Mouse (Mus musculus) layer of hippocampus, adult 8-10 months (tissue): ENCODE results near the gene Gm11938. TPM values are rescaled to one million over a fixed set of nuclear protein-coding genes. Genes with fewer than 3 reads are reported as not detected.

ENCODE experiments used
- DNase-seq, 2 experiments: peaks; one replicate each; pipeline ENCODE4 v3.0.0; 2022; ENCODE audit warnings: low spot score in 2 of 2
- total RNA-seq, 4 experiments: library from RNA; stranded (reverse); gene quantifications; 2 replicates each; pipeline ENCODE4 v1.2.4; 2022

Gene Gm11938
- total RNA-seq, 4 experiments from 2014 or later = not detected

- DNase-seq = peak; percentile 24 to 65
Observed at GRCm38 (mm10) chr11:99574106-99574505, 29.0 kb downstream of the Gm11938 start.

GRCm38 (mm10) chr11:99573164-99573563 lies 29.9 kb downstream of the Gm11938 start:
- no peak for DNase-seq

GRCm38 (mm10) chr11:99566530-99566929 lies 36.6 kb downstream of the Gm11938 start, which contains the start of gene Krtap3-1:
Gene Krtap3-1 (minus strand): TSS chr11:99566630.
- DNase-seq = no peak

- DNase-seq = no peak
Observed at GRCm38 (mm10) chr11:99562580-99562979, 40.5 kb downstream of the Gm11938 start.

GRCm38 (mm10) chr11:99559366-99559765 lies 43.7 kb downstream of the Gm11938 start, which contains the start of gene Gm11939:
Gene Gm11939 (minus strand): TSS chr11:99559466.
- no peak for DNase-seq

- DNase-seq = no peak
Observed at GRCm38 (mm10) chr11:99557976-99558745, 44.9 kb downstream of the Gm11938 start.

GRCm38 (mm10) chr11:99556753-99557152 lies 46.4 kb downstream of the Gm11938 start, which contains the start of gene Krtap3-2:
Gene Krtap3-2 (minus strand): TSS chr11:99556853.
- no peak for DNase-seq

- DNase-seq = no peak
Observed at GRCm38 (mm10) chr11:99556195-99556594, 46.9 kb downstream of the Gm11938 start.

Other genes starting within 250 kb of the Gm11938 start
- under 1 TPM in 2 of 4 experiments, not detected in 2; 0.38 to 0.52 TPM for gene Krt28, start 228.4 kb downstream of the Gm11938 start, total RNA-seq
- gene Krt10, start 213.9 kb downstream of the Gm11938 start, total RNA-seq = 10 to 100 TPM; 10.4 to 12.6 (median 11.0) TPM
- gene Krt12, start 181.0 kb downstream of the Gm11938 start, total RNA-seq = 1 to 10 TPM in 3 of 4 experiments, under 1 TPM in 1; 0.85 to 1.7 (median 1.5) TPM
- not detected for gene Krt20, start 165.2 kb downstream of the Gm11938 start, total RNA-seq
- gene Krt23, start 110.2 kb downstream of the Gm11938 start, total RNA-seq = not detected
- gene Krt39, start 82.0 kb downstream of the Gm11938 start, total RNA-seq = not detected
- gene Krt40, start 60.1 kb downstream of the Gm11938 start, total RNA-seq = not detected
- not detected for gene Krtap3-3, start 52.4 kb downstream of the Gm11938 start, total RNA-seq
- not detected for gene Krtap3-2, start 46.5 kb downstream of the Gm11938 start, total RNA-seq
- not detected for gene Gm11939, start 43.8 kb downstream of the Gm11938 start, total RNA-seq
- gene Krtap3-1, start 36.7 kb downstream of the Gm11938 start, total RNA-seq = not detected
- not detected for gene Krtap1-5, start 22.3 kb downstream of the Gm11938 start, total RNA-seq
- not detected for gene Krtap1-4, start 19.7 kb downstream of the Gm11938 start, total RNA-seq
- gene Krtap1-3, start 12.0 kb downstream of the Gm11938 start, total RNA-seq = not detected
- gene Krtap9-3, start 5.2 kb downstream of the Gm11938 start, total RNA-seq = not detected
- not detected for gene Gm11937, start 6.9 kb upstream of the Gm11938 start, total RNA-seq
- not detected for gene Krtap2-4, start 11.5 kb upstream of the Gm11938 start, total RNA-seq
- not detected for gene Gm11562, start 17.1 kb upstream of the Gm11938 start, total RNA-seq
- gene Krtap4-1, start 24.9 kb upstream of the Gm11938 start, total RNA-seq = not detected
- gene Krtap4-2, start 31.8 kb upstream of the Gm11938 start, total RNA-seq = not detected
- gene Krtap4-7, start 40.8 kb upstream of the Gm11938 start, total RNA-seq = not detected
- not detected for gene Gm11555, start 46.9 kb upstream of the Gm11938 start, total RNA-seq
- gene Gm11563, start 55.7 kb upstream of the Gm11938 start, total RNA-seq = not detected
- gene Krtap4-6, start 62.7 kb upstream of the Gm11938 start, total RNA-seq = not detected
- not detected for gene Gm14190, start 87.4 kb upstream of the Gm11938 start, total RNA-seq
- gene Gm14180, start 131.0 kb upstream of the Gm11938 start, total RNA-seq = not detected
- gene Gm11595, start 169.6 kb upstream of the Gm11938 start, total RNA-seq = not detected
- gene Krtap4-8, start 177.4 kb upstream of the Gm11938 start, total RNA-seq = not detected
- not detected for gene Krtap4-9, start 181.9 kb upstream of the Gm11938 start, total RNA-seq
- not detected for gene Gm11596, start 190.2 kb upstream of the Gm11938 start, total RNA-seq
- not detected for gene Gm11569, start 195.6 kb upstream of the Gm11938 start, total RNA-seq
- gene Gm11554, start 201.1 kb upstream of the Gm11938 start, total RNA-seq = not detected
- gene Krtap4-13, start 206.6 kb upstream of the Gm11938 start, total RNA-seq = not detected
- gene Gm11564, start 212.4 kb upstream of the Gm11938 start, total RNA-seq = not detected
- not detected for gene 2300003K06Rik, start 234.8 kb upstream of the Gm11938 start, total RNA-seq
- not detected for gene Krtap4-16, start 248.3 kb upstream of the Gm11938 start, total RNA-seq